Mouse (Mus musculus): Measurements from ENCODE around the gene Zer1. TPM values are rescaled to one million over a fixed set of nuclear protein-coding genes. Genes with fewer than 3 reads are reported as not detected.
"Not testable (repeated sequence)": the region's sequence is repeated elsewhere in the genome, so short reads cannot be mapped to it uniquely, and the experiment has no call there.

The Zer1 gene
- polyA plus RNA-seq, 1 experiment from 2014 or later, result 8.4 TPM

- Histone ChIP-seq H3K4me2 (ENCODE audit: low read length) (no peak overlapping the region), H3K27me3 (replicated peaks; ENCODE audit: control insufficient read depth, insufficient read depth, low read length) (no peaks in the 10 kb centered on the region), H3K4me3 (ENCODE audit: low read depth, low read length) (no peak overlapping the region), H3K36me3 (ENCODE audit: control insufficient read depth, insufficient read depth, low read length) (peaks cover 45% of the 10 kb centered on the region), H3K9ac (ENCODE audit: low read length) (no peak overlapping the region), H3K9me3 (replicated peaks; ENCODE audit: control insufficient read depth, low read length) (no peaks in the 10 kb centered on the region), H3K4me1 (ENCODE audit: control insufficient read depth, insufficient read depth, low read length) (no peaks in the 10 kb centered on the region), H3K27ac (ENCODE audit: low read depth, low read length) (no peak overlapping the region)
- DNase-seq (ENCODE audit: low spot score), result no peak
- whole genome bisulfite sequencing, result 81% methylated on average over 8 of the region's 8 CpGs
- ATAC-seq, result no peak
These were observed 28.2 kb upstream of the Zer1 start for GRCm38 (mm10) chr2:30152616-30153015.

GRCm38 (mm10) chr2:30151840-30152239, 27.5 kb upstream of the Zer1 start:
- peaks cover 52% of the 10 kb centered on the region for H3K36me3 ChIP-seq (ENCODE audit: control insufficient read depth, insufficient read depth, low read length)
- H3K4me1 ChIP-seq (ENCODE audit: control insufficient read depth, insufficient read depth, low read length), result no peaks in the 10 kb centered on the region
- H3K9me3 ChIP-seq (replicated peaks; ENCODE audit: control insufficient read depth, low read length), result no peaks in the 10 kb centered on the region
- ATAC-seq (no peak), DNase-seq (ENCODE audit: low spot score) (no peak)
- 89% methylated on average over 11 of the region's 11 CpGs for WGBS
- H3K27ac ChIP-seq (ENCODE audit: low read depth, low read length), result no peak overlapping the region
- no peak overlapping the region for H3K9ac ChIP-seq (ENCODE audit: low read length)
- H3K4me3 ChIP-seq (ENCODE audit: low read depth, low read length), result no peak overlapping the region
- no peaks in the 10 kb centered on the region for H3K27me3 ChIP-seq (replicated peaks; ENCODE audit: control insufficient read depth, insufficient read depth, low read length)
- H3K4me2 ChIP-seq (ENCODE audit: low read length), result no peak overlapping the region

GRCm38 (mm10) chr2:30147466-30147865, 23.1 kb upstream of the Zer1 start:
- H3K27me3 ChIP-seq (replicated peaks; ENCODE audit: control insufficient read depth, insufficient read depth, low read length), result no peaks in the 10 kb centered on the region
- H3K9me3 ChIP-seq (replicated peaks; ENCODE audit: control insufficient read depth, low read length), result no peaks in the 10 kb centered on the region
- H3K36me3 ChIP-seq (ENCODE audit: control insufficient read depth, insufficient read depth, low read length), result peaks cover 87% of the 10 kb centered on the region
- WGBS, result 97% methylated on average over 4 of the region's 4 CpGs
- ATAC-seq (no peak), DNase-seq (ENCODE audit: low spot score) (no peak)
- H3K4me3 ChIP-seq (ENCODE audit: low read depth, low read length), result no peak overlapping the region
- no peak overlapping the region for H3K27ac ChIP-seq (ENCODE audit: low read depth, low read length)
- H3K4me2 ChIP-seq (ENCODE audit: low read length), result no peak overlapping the region
- H3K4me1 ChIP-seq (ENCODE audit: control insufficient read depth, insufficient read depth, low read length), result no peaks in the 10 kb centered on the region
- H3K9ac ChIP-seq (ENCODE audit: low read length), result no peak overlapping the region

DNA sequence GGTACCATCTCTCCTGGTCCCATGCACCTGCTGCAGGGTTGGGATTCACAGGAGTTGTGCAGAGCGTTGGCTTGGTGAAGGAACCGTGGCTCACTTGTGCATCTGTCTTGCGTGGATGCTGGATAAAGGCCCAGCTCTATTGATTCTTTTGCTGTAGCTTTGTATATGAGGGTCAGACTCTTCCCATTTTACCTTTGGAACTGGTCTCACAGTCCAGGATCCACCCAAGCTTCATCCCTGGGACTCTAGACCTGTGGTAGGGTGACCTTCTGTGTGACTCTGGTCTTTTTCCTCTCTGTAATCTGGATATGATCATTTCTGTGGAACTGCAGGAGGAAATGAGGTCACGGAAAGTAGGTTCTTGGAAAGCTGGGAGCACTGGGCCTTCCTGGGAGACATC, 20.1 kb upstream of the Zer1 start:
- Histone ChIP-seq H3K9me3 (replicated peaks; ENCODE audit: control insufficient read depth, low read length) (no peaks in the 10 kb centered on the region), H3K27ac (ENCODE audit: low read depth, low read length) (no peak overlapping the region)
- WGBS, result 96% methylated on average over 4 of the region's 4 CpGs

GRCm38 (mm10) chr2:30140021-30140420, 15.6 kb upstream of the Zer1 start:
- not testable (repeated sequence) for H3K27ac ChIP-seq (ENCODE audit: low read depth, low read length); DNase-seq (ENCODE audit: low spot score); ATAC-seq; H3K9ac ChIP-seq (ENCODE audit: low read length); H3K4me1 ChIP-seq (ENCODE audit: control insufficient read depth, insufficient read depth, low read length); H3K27me3 ChIP-seq (replicated peaks; ENCODE audit: control insufficient read depth, insufficient read depth, low read length); H3K4me3 ChIP-seq (ENCODE audit: low read depth, low read length); H3K9me3 ChIP-seq (replicated peaks; ENCODE audit: control insufficient read depth, low read length); H3K4me2 ChIP-seq (ENCODE audit: low read length)
- peaks cover 74% of the 10 kb centered on the region for H3K36me3 ChIP-seq (ENCODE audit: control insufficient read depth, insufficient read depth, low read length)
- WGBS, result 89% methylated on average over 4 of the region's 4 CpGs

More for the DNA sequence above, 20.1 kb upstream of the Zer1 start:
- no peak overlapping the region for H3K9ac ChIP-seq (ENCODE audit: low read length)
- no peaks in the 10 kb centered on the region for H3K27me3 ChIP-seq (replicated peaks; ENCODE audit: control insufficient read depth, insufficient read depth, low read length)
- H3K4me2 ChIP-seq (ENCODE audit: low read length), result no peak overlapping the region
- ATAC-seq, result no peak
- no peak overlapping the region for H3K4me3 ChIP-seq (ENCODE audit: low read depth, low read length)
- H3K36me3 ChIP-seq (ENCODE audit: control insufficient read depth, insufficient read depth, low read length), result peaks cover 91% of the 10 kb centered on the region
- H3K4me1 ChIP-seq (ENCODE audit: control insufficient read depth, insufficient read depth, low read length), result no peaks in the 10 kb centered on the region
- DNase-seq (ENCODE audit: low spot score), result no peak

- H3K4me1 ChIP-seq (ENCODE audit: control insufficient read depth, insufficient read depth, low read length), result peaks cover 17% of the 10 kb centered on the region
- H3K36me3 ChIP-seq (ENCODE audit: control insufficient read depth, insufficient read depth, low read length), result peaks cover 41% of the 10 kb centered on the region
- no peak overlapping the region for H3K4me2 ChIP-seq (ENCODE audit: low read length)
- H3K9me3 ChIP-seq (replicated peaks; ENCODE audit: control insufficient read depth, low read length), result no peaks in the 10 kb centered on the region
- DNase-seq (ENCODE audit: low spot score), result no peak
- H3K9ac ChIP-seq (ENCODE audit: low read length), result no peak overlapping the region
- no peak overlapping the region for H3K27ac ChIP-seq (ENCODE audit: low read depth, low read length)
- H3K4me3 ChIP-seq (ENCODE audit: low read depth, low read length), result no peak overlapping the region
- WGBS, result 90% methylated on average over 10 of the region's 10 CpGs
- H3K27me3 ChIP-seq (replicated peaks; ENCODE audit: control insufficient read depth, insufficient read depth, low read length), result no peaks in the 10 kb centered on the region
- no peak for ATAC-seq
These were observed 12.1 kb upstream of the Zer1 start for GRCm38 (mm10) chr2:30136458-30136857.

GRCm38 (mm10) chr2:30134928-30135620, 10.7 kb upstream of the Zer1 start:
- H3K36me3 ChIP-seq (ENCODE audit: control insufficient read depth, insufficient read depth, low read length), result peaks cover 27% of the 10 kb centered on the region
- H3K27ac ChIP-seq (ENCODE audit: low read depth, low read length), result no peak overlapping the region
- peak overlapping the region; percentile 95 for H3K4me2 ChIP-seq (ENCODE audit: low read length)
- WGBS, result 53% methylated on average over 10 of the region's 10 CpGs
- peak overlapping the region; percentile 83 for H3K4me3 ChIP-seq (ENCODE audit: low read depth, low read length)
- H3K4me1 ChIP-seq (ENCODE audit: control insufficient read depth, insufficient read depth, low read length), result peaks cover 17% of the 10 kb centered on the region
- H3K9me3 ChIP-seq (replicated peaks; ENCODE audit: control insufficient read depth, low read length), result no peaks in the 10 kb centered on the region
- DNase-seq (ENCODE audit: low spot score), result no peak
- H3K9ac ChIP-seq (ENCODE audit: low read length), result peak overlapping the region; percentile 83
- H3K27me3 ChIP-seq (replicated peaks; ENCODE audit: control insufficient read depth, insufficient read depth, low read length), result no peaks in the 10 kb centered on the region
- no peak for ATAC-seq

DNA sequence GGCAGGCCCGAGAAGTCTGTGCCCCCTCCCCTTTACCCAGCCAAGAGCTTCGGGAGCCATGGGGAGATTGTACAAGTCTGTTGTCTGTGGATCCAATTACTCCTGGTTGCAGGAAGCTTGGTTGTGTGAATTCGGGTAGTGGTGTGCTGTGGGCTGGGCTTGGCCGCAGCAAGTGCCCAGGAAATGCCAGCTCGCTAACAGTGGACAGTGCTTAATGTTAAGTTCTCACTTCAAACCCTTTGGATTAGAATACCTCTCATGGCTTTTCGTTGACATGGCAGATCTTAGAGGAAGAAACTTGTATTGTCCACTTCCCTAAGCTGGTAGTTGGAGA, 10.0 kb upstream of the Zer1 start:
- WGBS, result 21% methylated on average over 6 of the region's 6 CpGs
- H3K4me1 ChIP-seq (ENCODE audit: control insufficient read depth, insufficient read depth, low read length), result peaks cover 17% of the 10 kb centered on the region
- H3K9ac ChIP-seq (ENCODE audit: low read length), result peak overlapping the region; percentile 83
- peak overlapping the region; percentile 83 for H3K4me3 ChIP-seq (ENCODE audit: low read depth, low read length)
- ATAC-seq, result no peak; the same call in 1 of the 2 replicates
- H3K36me3 ChIP-seq (ENCODE audit: control insufficient read depth, insufficient read depth, low read length), result peaks cover 24% of the 10 kb centered on the region
- no peaks in the 10 kb centered on the region for H3K27me3 ChIP-seq (replicated peaks; ENCODE audit: control insufficient read depth, insufficient read depth, low read length)
- no peak overlapping the region; the same call in 1 of the 2 replicates for H3K27ac ChIP-seq (ENCODE audit: low read depth, low read length)
- H3K4me2 ChIP-seq (ENCODE audit: low read length), result peak overlapping the region; percentile 95
- no peak for DNase-seq (ENCODE audit: low spot score)
- no peaks in the 10 kb centered on the region for H3K9me3 ChIP-seq (replicated peaks; ENCODE audit: control insufficient read depth, low read length)

- Histone ChIP-seq H3K9me3 (replicated peaks; ENCODE audit: control insufficient read depth, low read length) (no peaks in the 10 kb centered on the region), H3K27ac (ENCODE audit: low read depth, low read length) (peak within 1 kb of the TSS; percentile 63; the same call in 1 of the 2 replicates), H3K27me3 (replicated peaks; ENCODE audit: control insufficient read depth, insufficient read depth, low read length) (no peaks in the 10 kb centered on the region), H3K4me3 (ENCODE audit: low read depth, low read length) (peak within 1 kb of the TSS; percentile 83), H3K4me2 (ENCODE audit: low read length) (peak within 1 kb of the TSS; percentile 95), H3K36me3 (ENCODE audit: control insufficient read depth, insufficient read depth, low read length) (peaks cover 20% of the 10 kb centered on the region), H3K9ac (ENCODE audit: low read length) (peak within 1 kb of the TSS; percentile 83), H3K4me1 (ENCODE audit: control insufficient read depth, insufficient read depth, low read length) (peaks cover 17% of the 10 kb centered on the region)
- under 1% methylated on average over 46 of the region's 46 CpGs for WGBS
- DNase-seq (ENCODE audit: low spot score) (peak; percentile 96), ATAC-seq (peak; percentile 96)
These were observed 9.4 kb upstream of the Zer1 start, which contains the start of gene Tbc1d13 for GRCm38 (mm10) chr2:30133613-30134377. TSS of gene Tbc1d13 (plus strand) at chr2:30133746.

Data from forebrain, embryonic 14.5 days (tissue).